Mouse (Mus musculus) adrenal gland, postnatal 10 days (tissue): ENCODE results near the gene Zfp457. TPM values are rescaled to one million over a fixed set of nuclear protein-coding genes. Genes with fewer than 3 reads are reported as not detected.
"Not testable (repeated sequence)": the region's sequence is repeated elsewhere in the genome, so short reads cannot be mapped to it uniquely, and the experiment has no call there.

Source experiments
- DNase-seq: peaks from one replicate; pipeline ENCODE4 v3.0.0; 2021; ENCODE audit warnings: mixed read lengths
- long read RNA-seq, 2 experiments: library from polyadenylated mRNA; stranded (forward); transcript quantifications; one replicate each; pipeline ENCODE4 v2.0.0; 2021
- total RNA-seq, 2 experiments: library from RNA; stranded (reverse); gene quantifications; 2 replicates each; pipeline ENCODE4 v1.2.3; 2021

Zfp457 gene
- 1 to 10 TPM; 2.2 to 4.7 TPM for total RNA-seq
- long read RNA-seq, experiment 1, partial matches to known transcripts = 0 of 1 reads
- long read RNA-seq, experiment 1, other reads (novel, unspliced or antisense) = 0 of 1 reads
- long read RNA-seq, experiment 2 = 0 reads

DNA sequence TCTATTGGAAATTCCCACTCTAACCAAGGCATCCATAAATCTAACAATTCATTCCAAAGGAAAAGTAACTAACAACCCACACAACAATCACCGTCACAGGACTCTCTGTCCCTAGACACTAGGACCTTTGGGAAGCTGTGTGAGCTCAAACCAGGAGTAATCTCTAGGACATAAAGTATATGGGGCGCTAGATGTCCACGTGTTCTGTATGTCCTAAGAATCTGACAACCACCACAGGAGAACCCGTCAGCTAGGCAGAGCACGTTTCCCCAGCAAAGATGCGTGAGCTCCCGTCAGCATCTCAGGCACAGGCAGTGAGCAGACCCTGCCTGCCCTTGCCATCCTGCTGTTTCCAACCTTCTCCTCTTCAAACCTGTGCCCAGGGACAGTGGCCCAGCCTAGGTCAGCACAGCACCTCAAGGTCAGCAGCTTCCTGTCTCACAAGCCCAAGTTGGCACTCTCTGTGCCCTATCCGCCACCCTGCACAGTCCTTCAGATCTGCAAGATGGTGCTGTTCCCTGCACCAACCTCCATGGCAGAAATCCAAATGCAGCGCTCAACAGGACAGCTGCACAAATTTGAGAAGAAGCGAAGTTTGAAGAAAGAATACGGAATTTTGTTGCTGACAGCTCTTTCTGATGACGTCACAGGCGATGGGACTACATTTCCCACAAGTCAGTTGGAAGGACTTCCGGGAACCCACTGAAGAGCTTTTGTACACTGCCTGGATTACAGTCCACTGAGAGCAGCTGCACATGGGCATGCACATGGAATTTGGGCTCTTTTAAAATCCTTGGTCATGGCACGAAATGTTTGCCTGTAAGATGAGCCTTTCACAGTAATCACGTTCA is at the start of gene Zfp457:
TSS of gene Zfp457 (minus strand) at position 664 of the 851 bp plus-strand sequence.
- DNase-seq = peak; percentile 89

GRCm38 (mm10) chr13:67351854-67352253 is 45.6 kb upstream of the Zfp457 start:
- DNase-seq = no peak

DNA sequence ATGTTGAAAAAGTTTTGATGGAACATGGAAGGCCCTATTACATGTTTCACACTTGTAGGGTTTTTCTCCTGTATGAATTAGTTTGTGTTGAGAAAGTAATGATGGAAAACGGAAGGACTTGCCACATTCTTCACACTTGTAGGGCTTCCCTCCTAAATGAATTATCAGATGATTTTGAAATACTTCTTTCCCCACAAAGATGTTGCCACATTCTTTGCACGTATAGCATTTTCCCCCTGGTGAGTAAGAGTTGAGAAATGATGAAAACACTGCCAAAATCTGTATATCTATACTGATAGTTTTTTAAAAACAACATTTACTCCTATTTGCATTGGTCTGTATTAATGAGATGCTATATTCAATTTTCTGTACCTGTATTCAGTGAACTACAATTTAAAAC is 37.1 kb upstream of the Zfp457 start:
- no peak for DNase-seq

GRCm38 (mm10) chr13:67332877-67333276 is 26.6 kb upstream of the Zfp457 start:
- no peak for DNase-seq

GRCm38 (mm10) chr13:67332019-67332724 is 25.9 kb upstream of the Zfp457 start, which contains the start of gene Zfp595:
Gene Zfp595, minus strand, starts transcription at chr13:67332570.
- DNase-seq = peak; percentile 86

- DNase-seq = no peak
Measured at GRCm38 (mm10) chr13:67306718-67307117, 433 bp upstream of the Zfp457 start.

DNA sequence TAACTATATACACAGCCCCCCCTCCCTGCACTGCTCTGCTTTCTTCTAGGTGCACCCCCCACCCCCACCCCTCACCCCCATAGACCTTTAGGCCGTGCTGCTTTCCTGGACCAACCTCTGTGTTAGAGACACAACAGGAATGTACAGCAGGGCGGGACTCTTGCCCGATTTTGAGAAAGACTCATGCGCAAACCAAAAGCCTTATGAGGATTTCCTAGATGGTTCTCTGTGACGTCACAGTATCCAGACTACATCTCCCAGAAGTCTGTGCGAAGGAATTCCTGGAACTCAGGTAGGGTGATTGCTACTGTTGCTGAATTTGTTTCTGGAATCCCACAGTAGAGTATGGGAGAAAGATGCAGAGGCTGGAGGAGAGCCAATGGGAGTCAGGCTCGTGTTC is 28.0 kb downstream of the Zfp457 start, which contains the start of gene Zfp458:
TSS of gene Zfp458 (minus strand) at position 153 of the 400 bp plus-strand sequence.
- no peak for DNase-seq

- not testable (repeated sequence) for DNase-seq
Measured at GRCm38 (mm10) chr13:67269383-67270065, 36.8 kb downstream of the Zfp457 start.

- DNase-seq = peak; percentile 78
Measured at GRCm38 (mm10) chr13:67268568-67269369, 37.5 kb downstream of the Zfp457 start.

Other genes with a start within 250 kb of the Zfp457 start
- 1 to 10 TPM; 1.6 to 1.8 TPM for gene Zfp712, start 245.3 kb downstream of the Zfp457 start, total RNA-seq
- gene Zfp708, start 208.5 kb downstream of the Zfp457 start, total RNA-seq = 1 to 10 TPM in 1 of 2 experiments, under 1 TPM in 1; 0.99 to 1.5 TPM
- gene Gm28557, start 197.9 kb downstream of the Zfp457 start, total RNA-seq = 1 to 10 TPM; 4.5 to 6.4 TPM
- under 1 TPM; 0.24 to 0.39 TPM for gene Rslcan18, start 190.2 kb downstream of the Zfp457 start, total RNA-seq
- gene Zfp759, start 184.8 kb downstream of the Zfp457 start, total RNA-seq = 1 to 10 TPM; 3.6 to 5.5 TPM
- 1 to 10 TPM; 5.8 to 5.9 TPM for gene Rsl1, start 133.3 kb downstream of the Zfp457 start, total RNA-seq
- 1 to 10 TPM; 1.9 to 2.6 TPM for gene Zfp455, start 112.0 kb downstream of the Zfp457 start, total RNA-seq
- 1 to 10 TPM; 2.5 to 4.9 TPM for gene Zfp458, start 28.0 kb downstream of the Zfp457 start, total RNA-seq
- 1 to 10 TPM; 3.5 to 5.1 TPM for gene Zfp595, start 26.1 kb upstream of the Zfp457 start, total RNA-seq
- 1 to 10 TPM in 1 of 2 experiments, not detected in 1; 1.9 TPM for gene Gm28044, start 54.1 kb upstream of the Zfp457 start, total RNA-seq
- 1 to 10 TPM; 2.6 to 2.7 TPM for gene Zfp953, start 54.1 kb upstream of the Zfp457 start, total RNA-seq
- 1 to 10 TPM in 1 of 2 experiments, not detected in 1; 1.7 TPM for gene Gm28041, start 69.2 kb upstream of the Zfp457 start, total RNA-seq
- 1 to 10 TPM; 1.7 to 1.9 TPM for gene Zfp456, start 69.3 kb upstream of the Zfp457 start, total RNA-seq
- 1 to 10 TPM; 4.3 to 4.4 TPM for gene Zfp429, start 93.3 kb upstream of the Zfp457 start, total RNA-seq
- 1 to 10 TPM in 1 of 2 experiments, under 1 TPM in 1; 0.54 to 1.5 TPM for gene Zfp459, start 114.9 kb upstream of the Zfp457 start, total RNA-seq
- gene Zfp874a, start 145.1 kb upstream of the Zfp457 start, total RNA-seq = 10 to 100 TPM; 11.1 to 13.2 TPM
- 10 to 100 TPM; 11.7 to 14.2 TPM for gene Zfp874b, start 177.8 kb upstream of the Zfp457 start, total RNA-seq
- 1 to 10 TPM; 6.0 to 8.1 TPM for gene Zfp58, start 194.1 kb upstream of the Zfp457 start, total RNA-seq
- not detected for gene Gm26965, start 219.7 kb upstream of the Zfp457 start, total RNA-seq
- gene Zfp87, start 219.7 kb upstream of the Zfp457 start, total RNA-seq = 10 to 100 TPM; 19.5 to 21.5 TPM
- gene Zfp748, start 247.3 kb upstream of the Zfp457 start, total RNA-seq = 1 to 10 TPM; 8.0 to 8.5 TPM